Mouse (Mus musculus): ENCODE measurements around the gene Apcs. TPM values are rescaled to one million over a fixed set of nuclear protein-coding genes. Genes with fewer than 3 reads are reported as not detected.

Gene Apcs
- polyA plus RNA-seq (2016; fragmentation: Nextera tagmentation; extraction: Ambion mirVana), result not detected in 2 replicates

DNA sequence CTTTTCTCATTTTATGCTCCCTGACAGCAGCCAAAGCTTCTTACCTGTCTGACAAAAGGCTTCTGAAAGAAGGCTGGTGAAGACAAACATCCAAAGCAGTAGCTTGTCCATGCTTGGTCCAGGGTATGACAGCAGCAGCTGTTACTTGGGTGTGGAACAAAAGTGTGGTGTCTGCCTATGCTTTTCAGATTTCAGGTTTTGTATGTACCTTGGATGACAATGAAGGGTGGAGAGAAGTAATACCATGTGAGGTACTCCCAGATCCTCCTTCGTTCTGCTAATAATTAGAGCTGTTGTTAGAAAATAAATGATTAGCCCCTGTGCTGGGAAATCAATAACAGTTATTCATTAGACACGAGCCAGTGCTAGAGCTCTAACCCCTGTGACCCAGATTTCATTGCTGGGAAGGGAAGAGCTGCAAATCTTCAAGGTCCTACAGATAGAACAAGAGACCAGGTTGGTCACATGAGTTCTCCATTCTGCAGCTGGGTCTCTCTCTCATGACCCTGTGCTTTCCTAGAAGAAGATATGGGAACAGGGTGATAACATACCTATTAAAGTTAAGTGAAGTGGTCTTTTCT lies at the start of gene Apcs:
Gene Apcs, minus strand, starts transcription at position 265 of the 581 bp plus-strand sequence.
- H3K4me1 ChIP-seq (replicated peaks), result no peaks in the 10 kb centered on the region
- no peak within 1 kb of the TSS for H3K27ac ChIP-seq
- DNase-seq (ENCODE audit: low spot score), result no peak
- H3K36me3 ChIP-seq, result no peaks in the 10 kb centered on the region
- H3K9me3 ChIP-seq, result no peaks in the 10 kb centered on the region
- H3K27me3 ChIP-seq (ENCODE audit: insufficient read depth, poor library complexity, severe bottlenecking), result no peaks in the 10 kb centered on the region
- 65% methylated on average over 2 of the region's 2 CpGs for WGBS
- no peak within 1 kb of the TSS for H3K4me3 ChIP-seq

DNA sequence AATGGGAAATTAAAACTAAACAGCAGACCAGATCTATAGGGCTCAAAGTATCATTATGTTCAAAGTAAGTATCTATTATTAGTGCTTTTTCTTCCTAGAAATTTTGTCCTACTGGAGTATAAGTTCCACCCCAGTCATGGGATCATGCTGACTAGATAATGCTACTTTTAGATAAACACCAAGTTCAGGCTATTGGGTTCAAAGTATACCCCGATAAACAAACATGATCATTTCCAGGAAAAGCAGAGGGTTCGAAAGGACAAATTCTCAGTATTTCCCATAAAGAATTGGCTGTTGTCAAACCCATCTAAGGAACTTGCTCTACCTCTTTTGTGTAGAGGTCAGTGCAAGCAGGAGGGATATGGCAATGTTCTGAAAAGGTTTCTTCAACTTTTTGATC lies 37.4 kb upstream of the Apcs start:
- Histone ChIP-seq H3K4me3 (no peak overlapping the region), H3K9me3 (no peaks in the 10 kb centered on the region), H3K36me3 (no peaks in the 10 kb centered on the region), H3K27me3 (ENCODE audit: insufficient read depth, poor library complexity, severe bottlenecking) (no peaks in the 10 kb centered on the region), H3K27ac (no peak overlapping the region), H3K4me1 (replicated peaks) (no peaks in the 10 kb centered on the region)
- no peak for DNase-seq (ENCODE audit: low spot score)
- WGBS, result 92% methylated on average over 2 of the region's 2 CpGs

GRCm38 (mm10) chr1:172918450-172918849 lies 23.6 kb upstream of the Apcs start:
- no peaks in the 10 kb centered on the region for H3K9me3 ChIP-seq
- no peak overlapping the region for H3K4me3 ChIP-seq
- H3K27ac ChIP-seq, result no peak overlapping the region
- H3K27me3 ChIP-seq (ENCODE audit: insufficient read depth, poor library complexity, severe bottlenecking), result no peaks in the 10 kb centered on the region
- H3K4me1 ChIP-seq (replicated peaks), result no peaks in the 10 kb centered on the region
- WGBS, result 81% methylated on average over 2 of the region's 2 CpGs
- no peak for DNase-seq (ENCODE audit: low spot score)
- no peaks in the 10 kb centered on the region for H3K36me3 ChIP-seq

DNA sequence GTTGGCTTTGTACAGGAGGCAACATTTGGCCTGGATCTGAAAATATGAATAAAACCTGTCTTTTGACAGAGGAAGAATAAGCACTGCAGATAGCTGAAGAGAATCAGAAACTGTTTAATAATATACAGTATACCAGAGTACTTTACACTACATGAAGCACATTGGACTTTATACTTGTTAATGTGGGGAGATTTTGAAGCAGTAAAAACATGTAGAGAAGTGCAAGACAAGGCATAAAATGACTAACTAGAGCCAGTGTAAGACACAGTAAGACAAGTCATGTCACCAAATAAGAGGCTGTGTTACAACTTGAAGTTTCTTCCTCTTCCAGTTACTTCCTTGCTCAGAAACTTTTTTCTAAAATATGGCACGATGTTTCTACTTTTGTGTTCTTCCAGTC lies 22.3 kb upstream of the Apcs start:
- DNase-seq (ENCODE audit: low spot score), result no peak
- H3K36me3 ChIP-seq, result no peaks in the 10 kb centered on the region
- H3K4me1 ChIP-seq (replicated peaks), result no peaks in the 10 kb centered on the region
- no peaks in the 10 kb centered on the region for H3K9me3 ChIP-seq
- WGBS, result 92% methylated on average over 1 of the region's 1 CpGs
- H3K4me3 ChIP-seq, result no peak overlapping the region
- no peaks in the 10 kb centered on the region for H3K27me3 ChIP-seq (ENCODE audit: insufficient read depth, poor library complexity, severe bottlenecking)
- H3K27ac ChIP-seq, result no peak overlapping the region

- H3K36me3 ChIP-seq, result no peaks in the 10 kb centered on the region
- no peaks in the 10 kb centered on the region for H3K9me3 ChIP-seq
- H3K4me3 ChIP-seq, result no peak overlapping the region
- DNase-seq (ENCODE audit: low spot score), result no peak
- no peaks in the 10 kb centered on the region for H3K27me3 ChIP-seq (ENCODE audit: insufficient read depth, poor library complexity, severe bottlenecking)
- H3K27ac ChIP-seq, result no peak overlapping the region
- no peaks in the 10 kb centered on the region for H3K4me1 ChIP-seq (replicated peaks)
Measured at GRCm38 (mm10) chr1:172903313-172903712, 8.5 kb upstream of the Apcs start.

DNA sequence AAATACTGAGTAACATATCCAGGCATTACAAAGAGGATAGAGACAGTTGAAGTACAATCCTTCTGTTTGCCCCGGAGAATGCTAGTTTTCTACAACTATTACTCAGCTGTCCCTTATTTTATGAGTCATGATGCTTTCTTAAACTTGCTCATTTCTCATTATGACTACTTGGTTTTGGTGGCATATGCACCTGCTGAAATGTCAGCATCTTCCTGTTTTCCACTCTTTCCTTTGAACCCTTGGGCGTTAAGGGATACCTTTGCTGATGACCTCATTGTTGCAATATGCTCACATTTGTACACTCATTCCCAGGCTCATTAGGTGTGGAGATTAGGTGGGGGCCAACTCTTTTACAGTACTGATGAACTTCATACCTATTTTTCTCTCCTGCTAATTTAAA lies 594 bp upstream of the Apcs start:
- Histone ChIP-seq H3K9me3 (no peaks in the 10 kb centered on the region), H3K4me1 (replicated peaks) (no peaks in the 10 kb centered on the region), H3K27ac (no peak overlapping the region), H3K4me3 (no peak overlapping the region), H3K27me3 (ENCODE audit: insufficient read depth, poor library complexity, severe bottlenecking) (no peaks in the 10 kb centered on the region), H3K36me3 (no peaks in the 10 kb centered on the region)
- DNase-seq (ENCODE audit: low spot score), result no peak
- 93% methylated on average over 2 of the region's 2 CpGs for WGBS

DNA sequence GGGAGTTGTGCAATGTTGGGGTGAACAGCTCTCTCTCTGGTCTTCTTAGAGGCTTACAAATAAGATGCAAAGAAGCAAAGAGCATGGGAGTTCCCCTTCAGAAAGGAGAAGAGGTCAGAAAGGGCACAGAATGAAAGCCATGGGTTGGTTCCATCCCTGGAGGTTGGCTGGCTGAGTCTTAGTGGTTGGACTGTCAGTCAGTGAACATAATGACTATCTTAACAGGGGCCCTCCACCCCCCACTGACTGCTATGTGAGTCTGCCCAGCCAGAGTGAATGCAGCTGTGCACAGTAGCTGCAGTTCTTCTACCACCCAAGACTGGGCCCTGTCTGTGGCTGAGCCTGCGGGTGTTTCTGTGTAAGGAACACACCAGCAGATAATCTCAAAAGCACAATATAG lies 18.2 kb downstream of the Apcs start:
- no peak for DNase-seq (ENCODE audit: low spot score)
- H3K4me3 ChIP-seq, result no peak overlapping the region
- WGBS, result 59% methylated on average over 1 of the region's 1 CpGs
- H3K27ac ChIP-seq, result no peak overlapping the region
- no peaks in the 10 kb centered on the region for H3K36me3 ChIP-seq
- H3K9me3 ChIP-seq, result no peaks in the 10 kb centered on the region
- peaks cover 5% of the 10 kb centered on the region; the same call in 1 of the 2 replicates for H3K4me1 ChIP-seq (replicated peaks)
- H3K27me3 ChIP-seq (ENCODE audit: insufficient read depth, poor library complexity, severe bottlenecking), result no peaks in the 10 kb centered on the region

DNA sequence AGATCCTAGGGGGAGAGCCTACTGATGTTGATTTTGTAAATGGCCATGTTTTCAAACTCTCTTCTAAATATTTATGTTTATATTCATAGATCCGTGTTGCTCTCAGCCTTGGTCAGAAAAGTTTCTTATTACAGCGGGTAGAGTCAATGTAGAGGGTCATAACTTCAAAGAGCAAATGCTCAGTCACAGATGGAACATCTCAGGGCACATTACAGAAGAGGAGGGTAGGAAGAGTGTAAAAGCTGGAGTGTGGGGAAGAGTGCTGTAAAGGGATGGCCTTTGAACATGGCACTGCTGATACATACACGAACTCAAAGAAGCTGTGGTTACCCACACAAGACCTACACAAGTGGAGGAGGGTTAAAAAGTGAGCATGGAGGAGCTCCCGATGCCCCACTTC lies 19.6 kb downstream of the Apcs start:
- Histone ChIP-seq H3K36me3 (no peaks in the 10 kb centered on the region), H3K9me3 (no peaks in the 10 kb centered on the region), H3K27me3 (ENCODE audit: insufficient read depth, poor library complexity, severe bottlenecking) (no peaks in the 10 kb centered on the region), H3K27ac (no peak overlapping the region), H3K4me1 (replicated peaks) (peaks cover 5% of the 10 kb centered on the region; the same call in 1 of the 2 replicates), H3K4me3 (no peak overlapping the region)
- 88% methylated on average over 4 of the region's 4 CpGs for WGBS
- DNase-seq (ENCODE audit: low spot score), result no peak

DNA sequence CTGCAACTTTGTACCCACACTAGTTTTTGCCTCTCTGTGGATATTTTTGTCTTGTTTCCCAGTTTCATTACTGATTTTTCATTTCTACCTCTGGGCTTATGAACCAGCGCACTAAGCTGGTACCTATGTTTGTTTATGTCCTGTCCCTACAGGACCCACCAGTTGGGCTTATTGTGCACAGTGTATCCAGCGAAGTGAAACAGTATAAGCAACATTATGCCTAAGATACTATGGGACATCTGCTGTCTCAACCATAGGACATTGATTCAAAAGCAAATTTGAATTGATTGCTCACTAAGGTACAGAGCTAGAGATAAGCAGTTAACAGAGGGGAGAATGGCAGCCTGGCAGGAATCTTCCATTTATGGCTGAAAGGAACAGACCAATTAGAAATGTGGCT lies 46.7 kb downstream of the Apcs start:
- Histone ChIP-seq H3K4me3 (no peak overlapping the region), H3K36me3 (no peaks in the 10 kb centered on the region), H3K27me3 (ENCODE audit: insufficient read depth, poor library complexity, severe bottlenecking) (no peaks in the 10 kb centered on the region), H3K27ac (no peak overlapping the region), H3K9me3 (no peaks in the 10 kb centered on the region), H3K4me1 (replicated peaks) (peaks cover 4% of the 10 kb centered on the region; the same call in 1 of the 2 replicates)
- DNase-seq (ENCODE audit: low spot score), result no peak
- WGBS, result 86% methylated on average over 2 of the region's 2 CpGs

GRCm38 (mm10) chr1:172847044-172847761 lies 47.6 kb downstream of the Apcs start:
- Histone ChIP-seq H3K27ac (no peak overlapping the region), H3K9me3 (no peaks in the 10 kb centered on the region), H3K27me3 (ENCODE audit: insufficient read depth, poor library complexity, severe bottlenecking) (no peaks in the 10 kb centered on the region), H3K4me1 (replicated peaks) (peaks cover 4% of the 10 kb centered on the region; the same call in 1 of the 2 replicates), H3K4me3 (no peak overlapping the region), H3K36me3 (no peaks in the 10 kb centered on the region)
- DNase-seq (ENCODE audit: low spot score), result no peak
- WGBS, result 64% methylated on average over 2 of the region's 2 CpGs

Other genes starting within 250 kb of the Apcs start
- gene Crp, start 197.0 kb downstream of the Apcs start, polyA plus RNA-seq (2016; fragmentation: Nextera tagmentation; extraction: Ambion mirVana), result 0.21 and 0.34 TPM in 2 replicates
- not detected in 2 replicates for gene Olfr16, start 55.4 kb upstream of the Apcs start, polyA plus RNA-seq (2016; fragmentation: Nextera tagmentation; extraction: Ambion mirVana)
- not detected in 2 replicates for gene Olfr1408, start 242.3 kb upstream of the Apcs start, polyA plus RNA-seq (2016; fragmentation: Nextera tagmentation; extraction: Ambion mirVana)

Data from hindbrain, embryonic 10.5 days (tissue).